Mouse (Mus musculus) G1E-ER4 (cell line): ENCODE measurements around the gene Camsap2. TPM values are rescaled to one million over a fixed set of nuclear protein-coding genes. Genes with fewer than 3 reads are reported as not detected.

Experiments used
- GATA1 ChIP-seq: IDR thresholded peaks from one replicate; pipeline ENCODE4 v1.8.0; 2012; ENCODE audit warnings: low read length, inconsistent platforms
- polyA plus RNA-seq: library from polyadenylated mRNA; stranded (reverse); fragments of >175 nt; gene quantifications from 2 replicates; pipeline ENCODE4 v1.2.3, GENCODE M21; 2012

The Camsap2 gene
- polyA plus RNA-seq, 1 experiment, result 25.9 TPM

- TF ChIP-seq GATA1, result no peak
Measured at GRCm38 (mm10) chr1:136249662-136250061, 96.2 kb downstream of the Camsap2 start.

- TF ChIP-seq GATA1, result no peak
Measured at GRCm38 (mm10) chr1:136247393-136247792, 98.5 kb downstream of the Camsap2 start.

- TF ChIP-seq GATA1, result no peak
Measured at GRCm38 (mm10) chr1:136244469-136244868, 101.4 kb downstream of the Camsap2 start.

- TF ChIP-seq GATA1, result no peak
Measured at GRCm38 (mm10) chr1:136241801-136242200, 104.1 kb downstream of the Camsap2 start.

GRCm38 (mm10) chr1:136238495-136238894 is 107.4 kb downstream of the Camsap2 start:
- TF ChIP-seq GATA1, result no peak

- TF ChIP-seq GATA1, result no peak
Measured at GRCm38 (mm10) chr1:136234595-136235092, 111.3 kb downstream of the Camsap2 start.

GRCm38 (mm10) chr1:136233892-136234594 is 111.9 kb downstream of the Camsap2 start, which contains the start of gene Inava:
TSS of gene Inava (minus strand) at chr1:136234264.
- no peak for TF ChIP-seq GATA1

- no peak for TF ChIP-seq GATA1
Measured at GRCm38 (mm10) chr1:136232986-136233790, 112.7 kb downstream of the Camsap2 start.

GRCm38 (mm10) chr1:136232285-136232926 is 113.5 kb downstream of the Camsap2 start:
- TF ChIP-seq GATA1, result no peak

GRCm38 (mm10) chr1:136231596-136231995 is 114.3 kb downstream of the Camsap2 start:
- no peak for TF ChIP-seq GATA1

- TF ChIP-seq GATA1, result no peak
Measured at GRCm38 (mm10) chr1:136230201-136230600, 115.7 kb downstream of the Camsap2 start.

GRCm38 (mm10) chr1:136229040-136229373 is 116.9 kb downstream of the Camsap2 start:
- no peak for TF ChIP-seq GATA1

GRCm38 (mm10) chr1:136228328-136229039 is 117.4 kb downstream of the Camsap2 start:
- TF ChIP-seq GATA1, result no peak

GRCm38 (mm10) chr1:136227870-136228269 is 118.0 kb downstream of the Camsap2 start:
- TF ChIP-seq GATA1, result no peak

- no peak for TF ChIP-seq GATA1
Measured at GRCm38 (mm10) chr1:136226626-136227025, 119.3 kb downstream of the Camsap2 start.

- TF ChIP-seq GATA1, result no peak
Measured at GRCm38 (mm10) chr1:136225846-136226245, 120.1 kb downstream of the Camsap2 start.
